Mouse (Mus musculus) MN1 (cell line): Measurements from ENCODE around the gene Retnlb.
"Not testable (repeated sequence)": the region's sequence is repeated elsewhere in the genome, so short reads cannot be mapped to it uniquely, and the experiment has no call there.

Experiments used
- DNase-seq: peaks from one replicate; pipeline ENCODE4 v3.0.0-alpha.2; 2016; ENCODE audit warnings: low spot score

Gene Retnlb

DNA sequence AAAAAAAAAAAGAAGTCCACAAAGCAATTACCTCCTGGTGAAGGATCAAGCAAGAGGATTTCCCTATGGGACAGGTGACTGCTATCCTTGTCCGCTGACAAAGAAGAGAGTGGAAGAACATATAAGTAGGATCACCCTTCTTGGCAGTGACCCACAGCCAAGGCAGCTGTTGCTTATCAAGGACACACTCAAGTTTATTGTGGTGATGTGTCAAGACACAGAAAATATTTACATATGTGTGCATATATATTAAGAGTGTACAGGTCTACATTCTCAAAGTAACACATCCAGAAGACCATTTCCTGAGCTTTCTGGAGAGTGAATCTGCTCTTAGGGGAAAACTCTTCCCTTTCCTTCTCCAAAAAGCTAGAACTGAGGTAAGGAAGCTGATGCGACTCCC, at the start of gene Retnlb:
Retnlb (plus strand) TSS at position 162 of the 400 bp plus-strand sequence.
- no peak for DNase-seq

DNA sequence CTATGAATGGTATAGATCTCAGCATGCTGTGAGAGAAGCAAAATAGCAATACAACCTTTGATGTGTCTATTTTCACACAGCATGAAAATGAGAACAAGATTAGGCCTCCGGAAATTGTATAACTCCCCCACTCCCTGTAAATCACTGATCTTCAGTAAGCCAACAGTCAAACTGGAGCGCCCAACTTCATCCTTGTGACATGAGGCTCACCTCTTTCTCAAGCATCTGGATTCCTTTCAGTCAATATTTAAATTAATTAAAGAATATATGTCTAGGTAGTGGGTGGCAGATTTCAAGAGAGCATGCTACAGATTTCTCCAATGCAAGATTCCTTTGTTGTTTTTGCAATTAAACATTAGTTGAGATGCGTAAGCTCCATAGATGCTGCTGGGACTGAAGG, 47.5 kb upstream of the Retnlb start:
- DNase-seq: no peak

DNA sequence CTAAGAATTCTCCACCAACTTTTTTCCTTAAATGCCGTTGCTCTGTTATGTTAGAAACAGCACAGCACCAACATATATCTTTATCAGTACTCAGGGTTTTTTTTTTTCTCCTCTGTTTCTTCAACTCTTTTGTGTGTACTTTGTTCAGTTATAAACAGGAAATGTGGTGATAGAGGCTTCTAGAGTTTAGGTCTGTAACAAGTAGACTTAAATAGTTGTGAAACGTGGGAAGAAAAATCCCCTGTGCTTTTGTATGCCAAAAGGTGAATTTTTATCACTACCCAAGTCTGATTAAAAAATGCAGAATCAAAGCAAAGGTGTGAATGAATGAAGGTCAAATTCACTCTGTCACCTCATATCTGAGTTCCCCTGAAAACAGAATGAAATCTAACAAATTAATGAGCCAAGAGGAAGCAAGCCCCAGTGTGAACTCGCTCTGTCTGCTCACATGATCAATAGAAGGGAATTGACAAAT, 44.6 kb upstream of the Retnlb start, which contains the start of gene Trat1:
Trat1 (minus strand) TSS at position 51 of the 475 bp plus-strand sequence.
- no peak for DNase-seq

GRCm38 (mm10) chr16:48777254-48777653, 39.4 kb upstream of the Retnlb start:
- no peak for DNase-seq

- no peak for DNase-seq
Measured at GRCm38 (mm10) chr16:48786258-48786657, 30.4 kb upstream of the Retnlb start.

DNA sequence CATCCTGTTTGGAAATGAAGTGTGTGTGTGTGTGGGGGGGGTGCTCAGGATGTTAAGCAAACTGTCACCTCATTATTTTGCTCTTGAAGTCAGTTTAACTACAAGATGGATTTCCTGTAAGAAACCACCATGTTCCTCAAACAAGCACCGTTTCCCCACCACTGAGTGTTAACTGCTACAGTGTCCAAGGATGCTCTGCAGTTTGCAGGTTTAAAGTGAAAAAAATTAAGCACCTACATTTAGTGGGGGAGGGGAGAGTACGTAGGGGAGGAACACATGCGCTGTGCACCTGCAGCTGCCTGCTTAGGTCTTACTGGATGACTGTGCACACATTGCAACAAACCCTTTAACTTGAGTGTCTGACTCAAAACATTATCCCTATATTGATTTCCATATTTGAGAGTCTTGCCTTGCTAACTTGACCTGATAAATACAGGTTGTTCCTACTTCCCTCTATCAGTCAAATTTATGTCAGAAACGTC, 27.9 kb upstream of the Retnlb start:
- no peak for DNase-seq

DNA sequence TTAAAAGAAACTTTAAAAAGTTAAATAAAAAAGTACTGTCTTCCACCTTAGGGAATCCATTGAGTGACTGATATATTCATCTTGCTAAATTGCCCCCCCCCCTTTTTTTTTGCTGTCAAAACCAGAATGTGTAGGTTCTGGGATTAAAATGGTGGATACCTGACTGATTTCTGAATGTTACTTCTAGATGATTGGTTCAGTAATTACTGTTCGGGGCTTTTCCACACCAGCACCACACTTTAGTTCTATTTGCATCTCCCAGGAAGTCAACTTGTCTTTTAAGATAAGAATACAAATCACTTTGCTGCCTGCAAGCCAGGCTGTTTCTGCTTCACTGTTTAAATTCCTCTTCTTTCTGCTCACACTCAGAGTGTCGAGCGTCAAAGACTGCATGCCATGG, 18.4 kb upstream of the Retnlb start:
- no peak for DNase-seq

- DNase-seq: no peak
Measured at GRCm38 (mm10) chr16:48799470-48799869, 17.2 kb upstream of the Retnlb start.

DNA sequence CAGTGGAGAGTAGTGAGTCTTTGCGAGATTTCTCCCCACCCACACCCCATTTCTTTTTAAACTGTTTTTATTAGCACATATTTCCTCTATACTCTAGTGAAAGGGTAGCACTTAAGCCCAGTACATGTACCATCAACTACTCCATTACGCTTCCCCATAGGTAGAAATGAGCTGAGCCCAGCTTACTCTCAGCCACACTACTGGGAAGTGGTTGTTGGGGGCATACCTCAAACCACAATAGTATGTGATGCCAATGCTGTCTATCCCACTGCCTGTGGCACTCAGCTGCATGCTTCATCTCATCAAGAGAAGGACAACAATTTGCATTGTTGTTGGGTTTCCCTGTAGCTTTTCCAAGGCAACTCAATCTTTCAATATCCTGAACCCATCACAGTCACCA, 15.8 kb upstream of the Retnlb start:
- no peak for DNase-seq

DNA sequence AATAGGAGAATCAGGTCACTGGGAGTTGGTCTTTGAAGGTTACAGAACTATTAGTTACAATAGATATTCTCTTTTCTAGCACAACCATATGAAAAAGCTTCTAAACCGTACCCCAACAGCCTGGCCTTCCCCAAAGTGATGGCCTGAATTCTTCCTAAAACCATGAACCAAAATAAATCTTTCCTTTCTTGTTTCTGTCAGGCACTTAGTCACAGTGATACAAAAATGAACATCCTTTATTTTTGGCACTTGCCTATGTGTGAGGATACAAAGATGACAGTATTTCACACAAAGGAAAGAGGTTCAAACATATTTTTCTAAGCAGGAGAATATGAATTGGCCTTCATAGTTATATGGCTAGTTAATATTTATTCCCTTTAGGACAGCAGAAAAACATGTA, 11.2 kb upstream of the Retnlb start:
- no peak for DNase-seq

DNA sequence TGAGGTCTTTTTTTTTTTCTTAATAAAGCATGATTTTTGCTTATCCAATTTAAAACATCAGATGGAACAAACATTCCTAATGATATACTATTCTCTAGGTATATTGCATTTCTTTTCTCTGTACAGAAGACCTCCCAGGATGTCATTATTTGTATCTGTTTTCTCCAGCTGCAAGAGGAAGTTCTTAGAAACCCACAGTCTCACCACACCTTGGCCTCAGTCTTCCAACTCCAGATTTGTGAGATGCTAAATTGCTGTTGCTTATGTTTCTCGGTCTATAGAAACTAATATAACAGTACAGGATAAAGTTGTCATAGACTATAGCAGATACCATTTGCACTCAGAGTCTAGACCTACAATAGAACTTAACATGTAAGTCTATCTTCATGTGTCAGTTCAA, 10.1 kb upstream of the Retnlb start:
- no peak for DNase-seq

- DNase-seq: no peak
Measured at GRCm38 (mm10) chr16:48809374-48809773, 7.3 kb upstream of the Retnlb start.

DNA sequence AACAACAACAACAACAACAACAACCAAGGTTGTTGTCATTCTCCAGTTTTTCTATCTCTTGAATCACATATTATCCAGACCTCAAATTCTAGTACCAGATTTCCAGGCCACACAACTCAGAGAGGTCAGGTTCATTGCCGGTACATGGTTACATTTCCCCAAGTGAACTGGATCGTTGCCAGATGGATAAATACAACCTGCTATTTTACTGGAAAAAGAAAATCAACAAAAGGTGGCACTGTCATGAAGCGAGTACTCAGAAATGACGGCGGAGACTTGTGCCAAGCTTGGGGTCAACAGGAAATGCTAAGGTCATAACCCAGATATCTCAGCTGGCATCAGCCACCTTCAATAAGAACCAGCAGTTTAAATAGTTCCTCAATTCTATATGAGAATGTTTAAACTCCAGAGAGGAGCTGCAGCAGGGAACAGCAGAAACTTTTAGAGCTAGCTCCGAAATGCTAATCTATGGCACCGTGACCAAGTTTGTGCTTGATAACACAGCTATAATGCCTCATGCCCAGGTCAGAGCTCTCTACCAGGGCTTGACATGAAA, 4.7 kb upstream of the Retnlb start:
- no peak for DNase-seq

- no peak for DNase-seq
Measured at GRCm38 (mm10) chr16:48818524-48818923, 1.9 kb downstream of the Retnlb start.

- no peak for DNase-seq
Measured at GRCm38 (mm10) chr16:48826474-48826873, 9.8 kb downstream of the Retnlb start.

GRCm38 (mm10) chr16:48827625-48828024, 11.0 kb downstream of the Retnlb start:
- DNase-seq: no peak

- DNase-seq: no peak
Measured at GRCm38 (mm10) chr16:48829060-48829459, 12.4 kb downstream of the Retnlb start.

GRCm38 (mm10) chr16:48832055-48832454, 15.4 kb downstream of the Retnlb start:
- no peak for DNase-seq

DNA sequence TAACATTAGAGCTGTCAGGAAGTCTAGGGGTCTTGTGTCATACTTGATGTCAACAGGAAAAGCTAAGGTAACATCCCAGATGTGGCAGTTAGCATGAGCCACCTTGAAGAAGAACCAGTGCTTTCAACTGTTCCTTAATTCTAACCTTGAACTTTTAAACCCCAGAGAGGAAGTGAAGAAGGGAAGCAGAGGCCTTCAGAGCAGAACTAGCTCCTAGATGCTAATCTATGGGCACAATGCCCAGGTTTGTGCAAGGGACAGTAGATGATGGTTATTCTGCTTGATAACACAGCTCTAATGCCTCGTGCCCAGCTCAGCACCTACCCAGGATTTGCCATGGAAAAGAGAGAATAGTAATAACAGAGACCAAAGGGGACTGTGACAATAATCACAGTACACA, 17.0 kb downstream of the Retnlb start:
- not testable (repeated sequence) for DNase-seq

- DNase-seq: no peak
Measured at GRCm38 (mm10) chr16:48842266-48842665, 25.6 kb downstream of the Retnlb start, which contains the start of gene Retnla. Gene Retnla (plus strand): TSS chr16:48842551.

- no peak for DNase-seq
Measured at GRCm38 (mm10) chr16:48843671-48844386, 27.2 kb downstream of the Retnlb start.

- not testable (repeated sequence) for DNase-seq
Measured at GRCm38 (mm10) chr16:48865004-48865403, 48.3 kb downstream of the Retnlb start.

- no peak for DNase-seq
Measured at GRCm38 (mm10) chr16:48867690-48868089, 51.0 kb downstream of the Retnlb start.
